Mouse (Mus musculus): ENCODE results near the gene Gm7233.
"Not testable (repeated sequence)": the region's sequence is repeated elsewhere in the genome, so short reads cannot be mapped to it uniquely, and the experiment has no call there.

Gene Gm7233

GRCm38 (mm10) chr14:43179567-43179966, at the start of gene Gm7233:
Gm7233 (plus strand) TSS chr14:43179867.
- not testable (repeated sequence) for DNase-seq

GRCm38 (mm10) chr14:43167189-43167588, 12.5 kb upstream of the Gm7233 start:
- not testable (repeated sequence) for DNase-seq

GRCm38 (mm10) chr14:43167942-43168341, 11.7 kb upstream of the Gm7233 start:
- DNase-seq = not testable (repeated sequence)

GRCm38 (mm10) chr14:43168573-43169170, 11.0 kb upstream of the Gm7233 start:
- not testable (repeated sequence) for DNase-seq

GRCm38 (mm10) chr14:43235204-43235603, 55.5 kb downstream of the Gm7233 start, which contains the start of gene Gm8122:
Gm8122 (minus strand) TSS chr14:43235304.
- DNase-seq = not testable (repeated sequence)

Measured in right cerebral cortex, adult 18-20 months (tissue).